Mouse (Mus musculus): ENCODE results near the gene Gm44503. TPM values are rescaled to one million over a fixed set of nuclear protein-coding genes. Genes with fewer than 3 reads are reported as not detected.

Gene Gm44503
- polyA plus RNA-seq, 1 experiment from 2014 or later, result not detected

DNA sequence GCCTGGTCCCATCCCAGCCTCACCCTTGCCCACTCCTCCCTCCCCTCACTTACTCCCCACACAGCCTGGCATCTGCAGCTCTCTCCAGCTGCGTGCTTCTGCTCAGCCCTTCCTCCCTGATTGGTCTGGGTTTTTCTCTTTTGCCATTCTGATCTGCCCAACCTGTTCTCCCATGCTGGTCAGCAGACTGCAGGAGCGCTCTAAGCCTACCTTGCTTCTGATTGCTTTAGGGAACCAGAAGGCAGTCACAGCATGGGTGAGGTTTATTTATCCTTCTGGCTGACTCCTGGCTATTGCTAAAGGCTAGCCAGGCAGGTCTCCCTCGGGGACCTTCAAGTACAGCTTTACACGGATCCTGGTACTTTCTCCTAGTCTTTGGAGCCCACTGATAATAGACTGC is 72.8 kb downstream of the Gm44503 start:
- ATAC-seq (ENCODE audit: low read depth) (no peak), DNase-seq (no peak)
- Histone ChIP-seq H3K4me1 (replicated peaks) (no peaks in the 10 kb centered on the region), H3K9ac (no peak overlapping the region), H3K4me2 (no peak overlapping the region), H3K9me3 (replicated peaks) (no peaks in the 10 kb centered on the region), H3K27me3 (no peaks in the 10 kb centered on the region), H3K27ac (no peak overlapping the region), H3K36me3 (peaks cover 32% of the 10 kb centered on the region), H3K4me3 (replicated peaks) (no peak overlapping the region)
- 56% methylated on average over 4 of the region's 4 CpGs for WGBS (ENCODE audit: insufficient replicate concordance)

- Histone ChIP-seq H3K36me3 (peaks cover 32% of the 10 kb centered on the region), H3K27me3 (no peaks in the 10 kb centered on the region), H3K4me1 (replicated peaks) (peaks cover under 1% of the 10 kb centered on the region), H3K9ac (no peak overlapping the region), H3K4me2 (no peak overlapping the region), H3K9me3 (replicated peaks) (no peaks in the 10 kb centered on the region), H3K27ac (no peak overlapping the region), H3K4me3 (replicated peaks) (no peak overlapping the region)
- WGBS (ENCODE audit: insufficient replicate concordance), result 83% methylated on average over 1 of the region's 1 CpGs
- no peak for ATAC-seq (ENCODE audit: low read depth)
- no peak for DNase-seq
Observed at GRCm38 (mm10) chr9:73033406-73033805, 74.8 kb downstream of the Gm44503 start.

GRCm38 (mm10) chr9:73039222-73039945 is 80.7 kb downstream of the Gm44503 start:
- ATAC-seq (ENCODE audit: low read depth), result peak; percentile 88
- peak; percentile 82 for DNase-seq
- Histone ChIP-seq H3K4me3 (replicated peaks) (peak overlapping the region; percentile 85), H3K36me3 (peaks cover under 1% of the 10 kb centered on the region; the same call in 1 of the 2 replicates), H3K9ac (peak overlapping the region; percentile 87), H3K27ac (peak overlapping the region; percentile 82), H3K4me2 (peak overlapping the region; percentile 80), H3K27me3 (no peaks in the 10 kb centered on the region), H3K4me1 (replicated peaks) (peaks cover 26% of the 10 kb centered on the region), H3K9me3 (replicated peaks) (no peaks in the 10 kb centered on the region)
- WGBS (ENCODE audit: insufficient replicate concordance), result under 1% methylated on average over 49 of the region's 49 CpGs

GRCm38 (mm10) chr9:73040080-73040479 is 81.4 kb downstream of the Gm44503 start, which contains the start of gene Pigb:
Gene Pigb, minus strand, starts transcription at chr9:73040378.
- peak within 1 kb of the TSS; percentile 82 for H3K27ac ChIP-seq
- peak within 1 kb of the TSS; percentile 87 for H3K9ac ChIP-seq
- ATAC-seq (ENCODE audit: low read depth) (no peak), DNase-seq (peak; percentile 11)
- H3K9me3 ChIP-seq (replicated peaks), result no peaks in the 10 kb centered on the region
- 21% methylated on average over 6 of the region's 6 CpGs for WGBS (ENCODE audit: insufficient replicate concordance)
- peak within 1 kb of the TSS; percentile 85 for H3K4me3 ChIP-seq (replicated peaks)
- no peaks in the 10 kb centered on the region for H3K27me3 ChIP-seq
- peak within 1 kb of the TSS; percentile 80 for H3K4me2 ChIP-seq
- H3K36me3 ChIP-seq, result no peaks in the 10 kb centered on the region
- peaks cover 33% of the 10 kb centered on the region for H3K4me1 ChIP-seq (replicated peaks)

- DNase-seq (peak; percentile 70), ATAC-seq (ENCODE audit: low read depth) (peak; percentile 64)
- Histone ChIP-seq H3K27me3 (no peaks in the 10 kb centered on the region), H3K9me3 (replicated peaks) (no peaks in the 10 kb centered on the region), H3K27ac (0 out of 2 replicates have a peak within 1 kb of the TSS, but pooled peaks have one; percentile 18), H3K9ac (peak within 1 kb of the TSS; percentile 66), H3K36me3 (no peaks in the 10 kb centered on the region), H3K4me2 (peak within 1 kb of the TSS; percentile 84), H3K4me1 (replicated peaks) (peaks cover 34% of the 10 kb centered on the region), H3K4me3 (replicated peaks) (peak within 1 kb of the TSS; percentile 61)
- under 1% methylated on average over 41 of the region's 41 CpGs for WGBS (ENCODE audit: insufficient replicate concordance)
Observed at GRCm38 (mm10) chr9:73044146-73045079, 85.8 kb downstream of the Gm44503 start, which contains the start of gene Rab27a. Gene Rab27a, plus strand, starts transcription at chr9:73044854.

DNA sequence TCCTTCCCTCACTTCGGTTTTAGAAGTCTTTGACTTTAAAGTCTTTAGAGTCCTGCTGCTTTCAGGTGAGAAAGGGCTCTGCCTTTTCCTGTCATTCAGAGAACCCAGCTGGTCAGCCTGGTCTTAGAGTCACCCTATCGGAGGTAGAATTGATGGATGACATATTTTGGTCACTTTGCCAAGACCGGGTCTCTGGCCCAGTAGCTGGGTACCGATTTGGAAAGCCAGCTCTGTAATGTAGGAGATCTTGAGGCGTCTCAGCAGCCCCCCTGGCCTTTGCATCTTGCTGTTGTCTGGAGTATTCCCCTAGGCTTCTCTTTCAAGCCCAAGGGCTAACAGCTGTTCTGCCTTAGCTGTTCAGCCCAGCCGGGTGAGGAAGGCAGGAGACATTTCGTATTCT is 86.6 kb downstream of the Gm44503 start:
- H3K4me3 ChIP-seq (replicated peaks), result peak overlapping the region; percentile 61
- H3K9me3 ChIP-seq (replicated peaks), result no peaks in the 10 kb centered on the region
- ATAC-seq (ENCODE audit: low read depth) (no peak), DNase-seq (no peak)
- H3K27me3 ChIP-seq, result no peaks in the 10 kb centered on the region
- peak overlapping the region; percentile 84 for H3K4me2 ChIP-seq
- WGBS (ENCODE audit: insufficient replicate concordance), result 8% methylated on average over 7 of the region's 7 CpGs
- H3K9ac ChIP-seq, result peak overlapping the region; percentile 66
- no peaks in the 10 kb centered on the region for H3K36me3 ChIP-seq
- peaks cover 31% of the 10 kb centered on the region for H3K4me1 ChIP-seq (replicated peaks)
- no peak overlapping the region for H3K27ac ChIP-seq

DNA sequence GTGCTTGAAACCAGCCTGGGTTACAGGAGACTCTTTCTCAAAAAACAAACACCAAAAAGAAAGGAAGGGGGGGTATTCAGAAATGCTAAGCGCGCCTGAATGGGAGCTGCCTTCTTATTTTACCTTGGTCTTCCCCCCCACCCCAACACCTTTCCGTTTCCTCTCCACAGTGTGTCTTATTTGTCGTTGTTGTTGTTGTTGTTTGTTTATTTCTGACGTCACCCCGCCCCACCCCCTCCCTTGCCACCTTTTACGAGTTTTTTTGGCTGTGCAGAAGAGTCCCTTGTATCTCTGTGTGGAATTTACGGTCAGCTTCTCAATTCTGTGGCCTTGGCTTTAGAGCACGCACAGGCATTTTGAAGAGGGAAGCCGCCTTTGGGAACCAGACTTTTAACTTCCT is 87.1 kb downstream of the Gm44503 start:
- H3K36me3 ChIP-seq, result no peaks in the 10 kb centered on the region
- no peak for ATAC-seq (ENCODE audit: low read depth)
- peaks cover 26% of the 10 kb centered on the region for H3K4me1 ChIP-seq (replicated peaks)
- no peak for DNase-seq
- 43% methylated on average over 10 of the region's 10 CpGs for WGBS (ENCODE audit: insufficient replicate concordance)
- peak overlapping the region; percentile 61 for H3K4me3 ChIP-seq (replicated peaks)
- no peak overlapping the region for H3K27ac ChIP-seq
- H3K4me2 ChIP-seq, result peak overlapping the region; percentile 84
- H3K9ac ChIP-seq, result peak overlapping the region; percentile 66; the same call in 1 of the 2 replicates
- H3K9me3 ChIP-seq (replicated peaks), result no peaks in the 10 kb centered on the region
- H3K27me3 ChIP-seq, result no peaks in the 10 kb centered on the region

- Histone ChIP-seq H3K9ac (no peak overlapping the region), H3K4me2 (no peak overlapping the region), H3K27me3 (no peaks in the 10 kb centered on the region), H3K36me3 (no peaks in the 10 kb centered on the region), H3K4me1 (replicated peaks) (peaks cover 20% of the 10 kb centered on the region), H3K4me3 (replicated peaks) (no peak overlapping the region), H3K9me3 (replicated peaks) (no peaks in the 10 kb centered on the region), H3K27ac (no peak overlapping the region)
- ATAC-seq (ENCODE audit: low read depth) (no peak), DNase-seq (no peak)
- 73% methylated on average over 2 of the region's 2 CpGs for WGBS (ENCODE audit: insufficient replicate concordance)
Observed at GRCm38 (mm10) chr9:73047906-73048305, 89.3 kb downstream of the Gm44503 start.

- Histone ChIP-seq H3K27me3 (no peaks in the 10 kb centered on the region), H3K27ac (no peak overlapping the region), H3K4me3 (replicated peaks) (no peak overlapping the region), H3K36me3 (no peaks in the 10 kb centered on the region), H3K4me2 (no peak overlapping the region), H3K9ac (no peak overlapping the region), H3K9me3 (replicated peaks) (no peaks in the 10 kb centered on the region), H3K4me1 (replicated peaks) (peaks cover 18% of the 10 kb centered on the region)
- 16% methylated on average over 4 of the region's 4 CpGs for WGBS (ENCODE audit: insufficient replicate concordance)
- DNase-seq (no peak), ATAC-seq (ENCODE audit: low read depth) (no peak)
Observed at GRCm38 (mm10) chr9:73048927-73049326, 90.3 kb downstream of the Gm44503 start.

- ATAC-seq (ENCODE audit: low read depth), result no peak
- peaks cover 10% of the 10 kb centered on the region for H3K4me1 ChIP-seq (replicated peaks)
- no peaks in the 10 kb centered on the region for H3K9me3 ChIP-seq (replicated peaks)
- no peaks in the 10 kb centered on the region for H3K36me3 ChIP-seq
- H3K4me3 ChIP-seq (replicated peaks), result no peak overlapping the region
- H3K27me3 ChIP-seq, result no peaks in the 10 kb centered on the region
- no peak for DNase-seq
- H3K27ac ChIP-seq, result no peak overlapping the region
- no peak overlapping the region for H3K4me2 ChIP-seq
- no peak overlapping the region for H3K9ac ChIP-seq
- 69% methylated on average over 5 of the region's 5 CpGs for WGBS (ENCODE audit: insufficient replicate concordance)
Observed at GRCm38 (mm10) chr9:73049833-73050232, 91.2 kb downstream of the Gm44503 start.

GRCm38 (mm10) chr9:73050606-73051005 is 92.0 kb downstream of the Gm44503 start:
- Histone ChIP-seq H3K4me2 (no peak overlapping the region), H3K27me3 (no peaks in the 10 kb centered on the region), H3K9ac (no peak overlapping the region), H3K4me1 (replicated peaks) (peaks cover 2% of the 10 kb centered on the region), H3K4me3 (replicated peaks) (no peak overlapping the region), H3K36me3 (no peaks in the 10 kb centered on the region), H3K27ac (no peak overlapping the region), H3K9me3 (replicated peaks) (no peaks in the 10 kb centered on the region)
- WGBS (ENCODE audit: insufficient replicate concordance), result 50% methylated on average over 8 of the region's 8 CpGs
- DNase-seq (no peak), ATAC-seq (ENCODE audit: low read depth) (no peak)

Data from liver, embryonic 13.5 days (tissue).